Mouse (Mus musculus): ENCODE results near the gene Vwf. TPM values are rescaled to one million over a fixed set of nuclear protein-coding genes. Genes with fewer than 3 reads are reported as not detected.

The Vwf gene
- total RNA-seq, 2 experiments from 2014 or later = 5.7 to 8.0 TPM

DNA sequence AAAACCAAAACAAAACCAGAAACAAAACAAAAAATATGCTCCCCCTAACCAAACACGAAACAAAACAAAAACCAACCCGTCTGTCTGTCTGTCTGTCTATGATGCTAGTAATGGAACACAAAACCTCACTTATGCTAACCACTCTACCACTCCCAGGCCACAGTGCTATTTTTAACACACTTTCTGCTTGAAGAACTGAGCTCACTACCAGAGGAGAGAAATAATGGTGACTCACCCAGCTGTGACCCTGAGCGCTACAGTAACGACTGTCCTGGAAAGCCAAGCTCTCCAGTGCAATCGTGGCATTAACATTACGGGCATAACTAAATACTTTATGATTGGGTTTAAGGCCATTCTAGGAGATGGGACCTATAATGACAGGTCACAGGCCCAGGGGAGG is 5.7 kb upstream of the Vwf start:
- DNase-seq (ENCODE audit: low spot score in 2 of 2) = no peak

DNA sequence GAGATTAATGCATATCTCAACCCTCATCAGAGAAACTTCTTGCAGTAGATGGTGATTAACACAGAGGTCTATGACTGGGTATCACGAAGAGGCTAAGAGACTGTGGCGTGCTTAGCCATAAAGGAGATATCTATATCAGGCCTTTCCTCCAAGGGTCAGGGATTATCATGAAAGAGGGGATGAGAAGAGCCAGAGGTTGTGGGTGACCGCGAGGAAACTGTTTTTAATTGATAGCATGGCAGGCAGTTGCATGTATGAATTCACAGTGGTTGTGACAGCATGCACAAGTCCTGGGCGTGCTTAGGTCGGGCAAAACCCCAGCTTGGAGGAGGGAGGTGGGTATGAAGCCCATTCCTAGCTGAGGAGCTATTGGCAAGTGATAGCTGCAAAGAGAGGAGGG is 5.3 kb upstream of the Vwf start:
- DNase-seq (ENCODE audit: low spot score in 2 of 2) = no peak

DNA sequence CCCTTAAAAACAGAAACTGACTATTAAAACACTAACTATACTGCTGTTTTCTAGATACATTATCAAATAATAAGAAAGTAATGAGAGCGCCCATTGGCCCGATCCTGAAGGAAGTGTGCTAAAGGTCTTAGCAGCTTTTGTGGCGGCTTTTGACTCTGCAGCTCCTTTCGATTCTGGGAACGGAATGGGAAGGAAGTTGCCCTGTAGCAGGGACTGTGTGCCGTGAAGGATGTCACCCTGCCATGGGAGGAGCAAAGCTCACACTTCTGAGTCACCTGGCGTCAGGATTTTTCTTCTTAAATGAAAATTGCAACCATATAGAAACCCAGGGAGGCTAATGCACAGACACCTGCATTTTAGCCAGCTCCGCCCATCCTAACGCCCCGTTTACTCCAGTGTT is 1.8 kb downstream of the Vwf start:
- DNase-seq (ENCODE audit: low spot score in 2 of 2) = no peak

DNA sequence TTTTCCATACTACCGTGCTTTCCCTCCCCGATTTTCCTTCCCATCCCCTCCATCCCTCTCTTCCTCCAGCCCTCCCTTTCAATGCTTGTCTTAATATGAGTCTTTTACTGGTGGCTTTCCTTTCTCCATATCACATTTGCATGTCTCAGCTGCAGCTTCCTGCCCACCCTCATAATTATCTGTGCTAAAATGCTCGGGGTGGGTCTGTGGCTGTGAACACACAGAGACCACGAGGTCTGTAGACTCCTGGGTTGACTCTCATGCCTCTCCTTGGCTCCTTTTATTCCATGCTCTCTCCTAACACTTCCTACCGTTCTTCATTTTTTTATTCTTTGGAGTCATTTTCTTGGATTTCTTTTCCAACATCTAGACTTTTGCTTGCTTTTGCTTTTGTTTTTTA is 3.6 kb downstream of the Vwf start:
- DNase-seq (ENCODE audit: low spot score in 2 of 2) = no peak

DNA sequence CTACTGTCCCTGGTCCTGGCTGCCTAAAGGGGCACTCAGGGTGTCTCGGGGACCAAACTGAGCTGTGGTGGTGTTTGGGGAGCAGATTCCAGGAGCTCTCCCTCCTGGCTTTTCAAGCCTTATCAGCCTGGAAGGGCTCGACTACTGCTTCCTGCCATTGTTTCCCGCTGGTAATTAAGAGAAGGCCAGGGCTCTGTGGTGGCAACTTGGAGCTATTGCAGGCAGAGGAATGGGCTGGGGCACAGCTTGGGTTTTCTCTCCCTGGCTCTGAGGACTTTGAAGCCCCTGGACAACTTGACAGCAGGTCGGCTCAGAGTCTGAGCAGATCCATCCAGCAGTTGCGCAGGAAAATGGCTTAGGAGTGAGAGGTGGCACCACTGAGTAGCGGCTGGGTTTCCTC is 6.2 kb downstream of the Vwf start:
- DNase-seq (ENCODE audit: low spot score in 2 of 2) = no peak

DNA sequence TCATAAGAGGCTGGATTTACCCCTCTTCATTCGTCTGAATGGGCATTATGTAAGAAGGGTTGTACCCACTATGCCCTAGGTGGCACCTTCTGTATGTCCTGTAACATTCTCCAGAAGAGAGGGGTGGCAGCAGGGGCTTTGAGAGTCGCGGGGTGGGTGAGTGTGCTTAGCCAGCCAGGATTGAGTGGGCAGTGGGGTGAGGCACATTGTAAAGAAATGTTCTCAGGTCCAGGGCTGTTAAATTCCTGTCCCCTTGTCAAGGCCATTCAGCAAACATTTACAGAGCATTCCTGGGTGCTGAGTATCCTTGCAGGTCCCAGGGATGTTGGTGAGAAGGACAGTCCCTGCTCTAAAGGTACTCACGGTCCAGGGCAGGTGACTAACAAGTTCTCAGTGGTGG is 7.0 kb downstream of the Vwf start:
- DNase-seq (ENCODE audit: low spot score in 2 of 2) = no peak

DNA sequence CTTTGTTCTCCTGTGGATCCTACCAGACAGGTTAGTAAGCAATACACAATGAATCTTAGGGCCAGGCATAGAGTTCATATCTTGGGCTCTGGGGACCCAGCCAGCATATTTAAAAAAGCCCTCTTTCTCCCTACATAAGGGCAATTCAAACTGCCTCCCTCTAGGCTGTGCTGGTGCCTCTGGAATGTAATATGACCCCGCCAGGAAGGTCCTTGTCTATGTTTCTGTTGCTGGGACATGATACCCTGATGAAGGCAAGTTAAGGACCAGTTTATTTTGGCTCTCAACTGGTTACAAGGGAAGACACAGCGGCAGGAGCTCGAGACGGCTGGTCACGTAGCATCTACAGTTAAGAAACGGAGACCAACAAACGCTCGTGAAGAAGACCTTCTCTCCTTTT is 12.3 kb downstream of the Vwf start:
- DNase-seq (ENCODE audit: low spot score in 2 of 2) = no peak

DNA sequence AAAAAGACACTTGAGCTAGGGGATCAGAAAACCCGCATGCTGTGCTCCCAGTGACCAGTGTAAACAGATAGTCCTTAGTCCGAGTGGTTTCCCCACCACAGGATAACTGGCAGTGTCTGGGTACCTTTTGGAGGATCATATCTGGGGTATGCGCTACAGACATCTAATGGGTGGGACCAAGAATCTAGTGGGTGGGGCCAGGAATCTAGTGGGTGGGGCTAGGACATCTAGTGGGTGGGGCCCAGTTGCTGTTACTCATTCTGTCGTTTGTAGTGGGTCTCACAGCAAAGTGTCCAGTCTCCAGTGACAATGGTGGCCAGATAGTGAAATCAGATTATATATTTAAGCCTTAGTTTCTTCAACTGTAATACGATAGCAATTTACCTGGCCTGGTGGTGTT is 14.5 kb downstream of the Vwf start:
- no peak for DNase-seq (ENCODE audit: low spot score in 2 of 2)

DNA sequence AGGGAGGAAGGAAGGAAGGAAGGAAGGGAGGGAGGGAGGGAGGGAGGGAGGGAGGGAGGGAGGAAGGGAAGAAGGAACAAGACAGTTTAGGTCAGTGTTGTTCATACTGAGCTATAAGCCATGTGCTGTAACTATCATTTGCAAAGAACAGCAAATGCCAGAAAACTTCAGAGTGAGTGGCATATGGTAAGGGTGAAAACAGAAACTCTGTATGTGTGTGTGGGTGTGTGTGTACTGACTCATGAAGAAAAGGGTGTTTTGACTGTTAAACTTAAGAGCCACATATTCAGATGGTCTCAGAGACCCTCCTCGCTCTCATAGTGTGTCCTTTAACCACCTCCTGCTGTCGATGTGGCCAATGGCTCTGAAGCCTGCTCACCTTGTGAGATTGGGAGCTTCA is 14.9 kb downstream of the Vwf start:
- DNase-seq (ENCODE audit: low spot score in 2 of 2) = no peak

DNA sequence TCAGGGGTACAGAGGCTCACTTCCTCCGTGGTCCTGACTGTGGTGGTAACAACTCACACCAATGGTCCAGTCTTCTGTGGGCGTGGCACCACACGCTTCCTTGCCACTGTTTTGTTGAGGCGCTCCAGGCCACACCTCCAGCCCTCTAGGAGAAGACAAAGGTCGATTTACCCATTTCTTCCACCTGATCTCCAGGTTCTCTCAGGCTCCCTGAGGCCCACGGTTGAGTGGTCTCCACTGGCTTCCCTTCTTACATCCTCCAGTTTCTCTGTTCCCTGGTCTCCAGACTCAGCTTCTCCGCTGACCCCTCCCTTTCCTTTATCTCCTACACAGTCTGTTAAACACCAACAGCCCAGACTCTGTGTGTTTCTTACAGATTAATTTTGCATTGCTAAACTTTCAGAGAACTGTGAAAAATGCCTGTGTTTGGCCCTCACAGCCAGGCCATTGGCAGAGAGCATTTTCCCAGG is 18.3 kb downstream of the Vwf start:
- DNase-seq (ENCODE audit: low spot score in 2 of 2) = no peak

DNA sequence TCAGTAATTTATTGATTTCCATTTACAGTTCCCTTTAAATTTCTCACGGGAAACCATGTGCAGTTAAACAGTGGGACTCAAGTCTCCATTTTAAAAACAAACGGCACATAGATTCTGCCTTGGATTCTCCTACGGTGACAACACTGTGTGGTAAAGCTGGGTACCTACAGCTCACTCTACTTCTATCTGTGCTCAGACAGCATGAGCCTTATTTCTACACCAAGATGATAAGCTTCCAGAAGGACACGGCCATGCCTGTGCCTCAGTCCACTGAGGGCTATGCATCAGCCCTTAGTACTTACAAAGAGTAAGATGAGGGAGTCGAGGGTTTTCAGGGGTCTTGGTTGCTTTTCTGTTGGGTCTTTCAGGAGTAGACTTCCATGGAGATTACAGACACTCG is 18.8 kb downstream of the Vwf start:
- no peak for DNase-seq (ENCODE audit: low spot score in 2 of 2)

DNA sequence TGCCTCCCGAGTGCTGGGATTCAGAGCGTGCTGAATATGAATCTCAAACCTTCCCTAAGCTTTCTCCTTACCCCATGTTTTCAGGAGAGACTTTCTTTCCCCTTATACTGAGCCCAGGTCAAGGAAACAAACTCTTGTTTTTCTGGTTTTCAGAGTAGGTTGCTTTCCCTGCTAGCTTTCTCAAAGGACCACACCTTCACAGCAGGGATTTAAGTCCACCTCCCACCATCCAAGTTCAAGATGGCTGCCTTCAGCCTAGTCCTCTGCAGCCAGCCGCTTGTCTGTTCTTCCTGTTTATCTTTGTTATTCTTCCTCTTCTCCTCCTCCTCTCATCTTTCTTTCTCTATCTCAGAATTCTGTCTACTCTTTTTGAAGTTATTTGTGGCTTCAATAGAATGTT is 20.1 kb downstream of the Vwf start:
- DNase-seq (ENCODE audit: low spot score in 2 of 2) = no peak

DNA sequence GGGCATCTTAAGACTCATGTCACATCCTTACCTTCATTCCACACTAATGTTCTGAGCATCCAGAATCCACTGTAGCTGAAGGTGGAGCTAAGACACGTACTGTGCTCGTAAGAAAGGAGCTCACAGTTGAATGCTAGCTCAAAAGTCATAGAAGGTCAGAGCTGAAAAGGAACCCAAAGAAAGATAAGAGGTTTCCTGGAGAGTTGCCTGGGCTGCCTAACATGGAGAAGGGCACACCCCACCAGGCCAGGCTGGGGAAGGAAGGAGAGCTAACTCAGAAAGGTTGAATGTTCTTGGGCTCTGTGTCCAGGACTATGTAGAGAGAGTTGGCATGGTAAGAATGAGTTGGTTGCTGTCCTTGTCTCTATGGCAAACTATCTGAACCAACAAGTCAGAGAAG is 21.8 kb downstream of the Vwf start:
- no peak for DNase-seq (ENCODE audit: low spot score in 2 of 2)

DNA sequence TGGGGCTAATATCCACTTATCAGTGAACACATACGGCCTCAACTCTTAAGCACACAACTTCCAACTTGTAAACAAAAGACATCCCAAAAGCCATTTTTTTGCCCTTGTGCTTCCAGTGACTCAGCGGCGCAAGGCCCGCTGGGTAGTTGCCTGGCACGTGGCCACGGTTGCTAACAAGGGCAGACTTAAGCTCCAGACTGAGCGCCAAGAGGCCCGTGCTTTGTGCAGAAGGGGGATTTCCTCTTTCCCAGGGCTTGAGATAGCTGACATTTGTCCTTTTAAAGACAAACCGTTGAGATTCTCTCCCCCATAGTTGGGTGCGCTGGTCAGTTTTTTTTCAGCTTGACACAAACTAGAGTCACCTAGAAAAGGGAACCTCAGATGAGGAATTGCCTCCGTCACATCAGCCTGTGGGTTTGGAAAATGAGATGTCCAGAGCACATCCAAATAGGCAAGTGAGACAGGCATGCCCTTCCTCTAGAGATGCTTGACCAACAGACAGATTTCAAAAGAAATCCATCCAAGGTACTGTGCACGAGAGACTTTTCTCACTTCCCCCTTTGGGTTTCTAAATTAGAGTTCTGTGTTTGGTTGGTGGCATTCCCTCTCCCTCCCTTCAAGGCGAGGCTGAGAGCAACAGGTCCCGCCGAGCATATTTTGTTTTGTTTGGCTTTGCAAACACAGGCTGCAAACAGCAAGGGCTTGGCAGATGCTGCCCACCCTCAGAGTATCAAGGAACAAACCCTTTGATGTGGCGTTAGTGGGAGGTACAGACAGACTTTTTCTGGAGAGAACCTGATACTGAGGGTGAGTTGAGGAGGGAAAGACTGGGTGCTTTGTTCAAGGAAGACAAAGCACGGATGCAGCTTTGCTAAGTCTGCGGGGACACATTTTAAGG is 26.0 kb downstream of the Vwf start:
- DNase-seq (ENCODE audit: low spot score in 2 of 2) = peak; percentile 80 to 81

DNA sequence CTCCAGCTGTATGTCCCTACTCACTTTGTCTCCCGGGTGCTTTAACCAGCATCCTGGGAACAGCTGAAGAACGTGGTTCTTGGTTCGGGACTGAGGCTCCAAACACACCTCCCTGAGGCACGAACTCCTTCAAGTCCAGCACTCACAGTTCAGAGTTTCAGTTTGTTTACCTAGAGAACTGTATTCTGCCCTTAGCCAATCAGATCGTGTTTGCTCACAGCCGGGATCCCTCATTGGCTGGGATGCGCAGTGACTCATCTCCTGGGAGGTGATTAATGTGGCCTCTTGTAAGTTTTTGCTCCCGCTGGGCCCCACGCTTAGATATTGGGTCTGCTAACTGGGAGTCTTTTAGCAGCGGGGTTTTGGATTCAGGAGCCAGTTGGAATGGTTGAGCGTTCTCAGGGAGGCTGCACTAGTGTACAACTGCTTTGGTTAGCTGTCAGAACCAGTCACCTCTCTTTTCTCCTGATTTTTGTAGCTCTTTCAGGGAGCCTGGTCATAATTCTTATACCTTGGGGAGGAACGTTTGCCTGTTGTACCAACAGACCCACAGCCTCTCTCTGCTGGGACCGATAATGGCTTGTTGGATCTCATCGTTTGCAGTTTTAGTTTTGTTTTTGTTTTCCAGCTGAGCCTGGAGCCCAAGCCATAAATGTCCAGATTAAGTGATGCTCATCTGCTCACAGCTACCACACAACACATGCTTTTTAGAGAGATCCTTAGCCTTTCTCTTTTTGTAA is 26.8 kb downstream of the Vwf start:
- peak; percentile 64 to 70 for DNase-seq (ENCODE audit: low spot score in 2 of 2)

DNA sequence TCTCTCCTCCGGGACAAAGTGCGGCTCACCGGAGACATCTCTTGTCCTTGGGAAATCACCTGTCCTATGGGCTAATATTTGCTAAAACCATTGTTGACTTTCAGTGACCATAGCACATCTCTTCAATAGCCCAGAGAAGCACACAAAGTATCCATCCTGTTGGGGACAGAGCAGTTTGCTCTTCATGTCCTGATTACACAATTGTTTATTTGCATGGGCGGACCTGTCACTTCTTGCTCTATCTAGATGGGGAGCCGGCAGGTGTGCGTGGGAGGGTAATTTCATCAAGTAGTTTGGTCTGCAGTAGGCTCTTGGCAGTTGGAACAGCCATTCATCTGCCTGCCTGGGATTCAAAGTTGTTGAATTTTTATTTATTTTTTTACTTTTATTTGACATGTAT is 28.5 kb downstream of the Vwf start:
- no peak for DNase-seq (ENCODE audit: low spot score in 2 of 2)

DNA sequence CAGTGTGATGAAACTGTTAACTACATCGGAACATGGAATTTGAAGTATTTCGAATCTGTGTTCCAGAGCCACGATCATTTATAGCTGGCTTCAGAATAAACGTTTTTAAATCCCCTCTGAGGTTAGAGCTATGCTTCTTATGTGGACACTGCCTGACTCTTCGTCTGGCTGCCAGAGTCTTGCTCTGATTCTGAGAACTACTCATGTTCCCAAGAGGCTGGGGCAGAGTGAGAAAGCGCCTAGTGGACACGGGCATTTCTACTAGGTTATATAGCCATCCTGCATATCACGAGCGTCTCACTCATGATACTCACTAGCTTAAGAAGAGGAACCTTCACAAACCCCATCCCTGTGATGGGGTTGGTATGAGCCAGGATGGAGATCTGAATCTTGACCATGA is 30.7 kb downstream of the Vwf start:
- no peak for DNase-seq (ENCODE audit: low spot score in 2 of 2)

DNA sequence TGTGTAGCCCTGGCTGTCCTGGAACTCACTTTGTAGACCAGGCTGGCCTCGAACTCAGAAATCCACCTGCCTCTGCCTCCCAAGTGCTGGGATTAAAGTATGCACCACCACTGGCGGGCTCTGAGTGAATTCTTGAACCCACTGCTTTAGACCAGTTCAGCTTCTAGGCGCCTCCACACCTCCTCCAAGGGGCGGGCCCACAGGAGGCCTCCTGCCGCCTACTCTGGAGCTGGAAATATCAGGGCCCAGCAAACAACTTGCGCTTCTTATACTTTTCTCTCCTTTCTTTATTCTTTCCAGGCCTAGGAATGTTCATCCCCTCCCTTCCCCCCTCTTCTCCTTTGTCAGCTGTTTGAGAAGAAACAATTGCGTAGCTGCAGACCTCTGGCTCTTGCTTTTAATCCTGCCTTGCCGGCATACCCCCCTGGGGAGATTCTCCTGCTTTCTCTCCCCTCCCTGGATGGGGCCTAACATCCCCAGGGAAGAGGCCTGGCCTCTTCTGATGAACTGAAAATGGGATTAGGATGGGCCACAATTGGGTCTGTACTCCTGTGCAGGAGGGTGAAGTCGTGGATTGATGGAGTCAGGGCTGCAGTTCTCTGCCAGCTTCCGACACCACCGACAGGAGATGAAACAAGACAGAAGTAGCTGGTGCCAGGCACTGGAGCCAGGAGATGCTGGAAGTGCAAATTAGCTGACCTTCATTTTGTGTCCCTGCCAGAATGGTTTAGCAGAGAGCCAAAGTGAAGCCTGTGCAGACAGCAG is 31.5 kb downstream of the Vwf start:
- DNase-seq (ENCODE audit: low spot score in 2 of 2) = no peak

DNA sequence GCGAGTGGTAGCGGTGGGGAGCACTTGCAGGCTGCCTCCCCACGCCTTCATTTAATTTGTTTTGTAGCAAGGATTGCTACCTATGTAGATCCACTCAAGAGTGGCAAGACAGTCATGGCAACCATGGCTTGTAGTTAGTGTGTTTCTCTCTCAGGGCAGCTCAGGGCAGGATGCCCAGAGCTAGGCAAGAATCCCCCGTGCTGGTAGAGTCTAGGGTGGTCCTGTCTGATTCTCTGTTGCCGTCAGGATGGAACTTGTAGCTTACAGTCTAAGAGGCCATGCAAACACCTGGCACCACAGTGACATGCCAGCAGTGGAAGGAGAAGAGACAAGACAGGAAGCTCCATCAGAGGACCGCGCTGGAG is 32.1 kb downstream of the Vwf start:
- no peak for DNase-seq (ENCODE audit: low spot score in 2 of 2)

DNA sequence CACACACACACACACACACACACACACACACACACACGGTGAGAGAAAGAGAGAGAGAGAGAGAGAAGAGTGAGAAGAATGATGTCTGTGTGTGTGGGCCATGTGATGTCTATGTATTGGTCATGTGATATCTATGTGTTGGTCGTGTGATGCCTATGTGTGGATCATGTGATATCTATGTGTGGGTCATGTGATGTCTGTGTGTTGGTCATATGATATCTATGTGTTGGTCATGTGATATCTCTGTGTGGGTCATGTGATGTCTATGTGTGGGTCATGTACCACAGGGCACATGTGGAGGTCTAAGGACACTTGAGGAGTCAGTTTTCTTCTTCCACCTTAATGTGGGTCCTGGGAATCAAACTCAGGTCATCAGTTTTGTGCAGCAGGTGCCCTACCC is 33.3 kb downstream of the Vwf start:
- no peak for DNase-seq (ENCODE audit: low spot score in 2 of 2)

DNA sequence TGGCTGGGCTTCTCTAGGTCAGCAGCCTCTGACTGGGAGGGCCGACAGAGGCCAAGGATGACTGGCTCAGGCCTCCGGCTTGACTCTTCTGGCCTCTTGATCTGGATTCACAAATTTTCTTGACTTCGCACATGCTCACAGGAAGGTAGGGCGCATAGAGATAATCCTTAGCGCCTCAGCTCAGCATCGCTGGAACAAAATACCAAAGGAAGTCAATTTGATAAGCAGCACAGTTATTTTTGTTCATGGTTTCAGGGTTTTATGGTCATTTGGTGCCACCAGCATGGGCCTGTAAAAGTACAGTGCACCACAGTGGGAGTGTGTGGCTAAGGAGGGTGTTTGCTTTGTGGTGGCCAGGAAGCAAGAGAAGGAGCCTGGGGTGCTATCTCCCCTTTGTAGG is 37.1 kb downstream of the Vwf start:
- no peak for DNase-seq (ENCODE audit: low spot score in 2 of 2)

DNA sequence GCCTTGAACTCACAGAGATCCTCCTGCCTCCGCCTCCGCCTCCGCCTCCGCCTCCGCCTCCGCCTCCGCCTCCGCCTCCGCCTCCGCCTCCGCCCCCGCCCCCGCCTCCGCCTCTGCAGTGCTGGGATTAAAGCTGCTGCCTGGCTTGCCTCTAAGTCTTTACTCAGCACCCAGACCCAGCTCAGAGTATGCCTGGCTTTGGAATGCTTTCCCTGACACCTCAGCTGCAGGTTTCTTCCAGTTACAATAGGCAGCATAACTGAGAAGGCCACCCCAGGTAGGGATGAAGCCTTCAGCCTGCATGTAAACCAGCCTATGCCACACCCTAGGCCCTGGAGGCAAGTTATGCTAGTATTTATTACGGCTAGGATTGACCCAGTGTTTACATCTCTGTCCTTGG is 37.7 kb downstream of the Vwf start:
- DNase-seq (ENCODE audit: low spot score in 2 of 2) = no peak
